Mouse (Mus musculus) heart, embryonic 14.5 days (tissue): ENCODE data around the gene As3mt. TPM values are rescaled to one million over a fixed set of nuclear protein-coding genes. Genes with fewer than 3 reads are reported as not detected.
"Not testable (repeated sequence)": the region's sequence is repeated elsewhere in the genome, so short reads cannot be mapped to it uniquely, and the experiment has no call there.

ENCODE experiments used
- ATAC-seq: fragments of 200-750 bp; cut with Nextera tagmentation; 2 replicates; pipeline ENCODE4 v1.8.0; 2017; ENCODE audit warnings: low read depth, moderate TSS enrichment; ENCODE audit not compliant: insufficient number of reproducible peaks, insufficient read depth, low FRiP score
- H3K27ac ChIP-seq, 2 experiments: fragments of 200-500 bp in 1 of 2; fragments of 300-500 bp in 1 of 2; sonication (generic) in 1 of 2; replicated peaks in 1 of 2; 2 replicates each; pipeline ENCODE4 v1.5.1; 2012 to 2014; ENCODE audit warnings: low read depth in 2 of 2, low read length in 2 of 2, control low read depth in 1 of 2, mild to moderate bottlenecking in 1 of 2, mixed read lengths in 1 of 2; ENCODE audit not compliant: control insufficient read depth in 1 of 2, insufficient read depth in 1 of 2
- H3K27me3 ChIP-seq: fragments of 300-500 bp; sonication (generic); 2 replicates; pipeline ENCODE4 v1.6.1; 2014; ENCODE audit warnings: mild to moderate bottlenecking, low read length, control low read depth; ENCODE audit not compliant: control insufficient read depth, insufficient read depth
- H3K36me3 ChIP-seq: fragments of 300-500 bp; sonication (generic); 2 replicates; pipeline ENCODE4 v1.6.1; 2014; ENCODE audit warnings: mild to moderate bottlenecking, control low read depth, low read length, mixed read lengths; ENCODE audit not compliant: control insufficient read depth, insufficient read depth
- H3K4me1 ChIP-seq, 2 experiments: fragments of 200-500 bp in 1 of 2; fragments of 300-500 bp in 1 of 2; sonication (generic) in 1 of 2; 2 replicates each; pipeline ENCODE4 v1.6.1; 2012 to 2014; ENCODE audit warnings: low read length in 2 of 2, control low read depth in 1 of 2, mixed read lengths in 1 of 2; ENCODE audit not compliant: control insufficient read depth in 2 of 2, insufficient read depth in 2 of 2
- H3K4me2 ChIP-seq: fragments of 300-500 bp; sonication (generic); 2 replicates; pipeline ENCODE4 v1.6.1; 2014; ENCODE audit warnings: mild to moderate bottlenecking, low read length
- H3K4me3 ChIP-seq, 2 experiments: fragments of 200-500 bp in 1 of 2; fragments of 300-500 bp in 1 of 2; sonication (generic) in 1 of 2; 2 replicates each; pipeline ENCODE4 v1.5.1; 2012 to 2014; ENCODE audit warnings: low read length in 2 of 2, mild to moderate bottlenecking in 2 of 2, control low read depth in 1 of 2, low read depth in 1 of 2, moderate library complexity in 1 of 2; ENCODE audit not compliant: control insufficient read depth in 1 of 2, insufficient read depth in 1 of 2
- H3K9ac ChIP-seq: fragments of 300-500 bp; sonication (generic); 2 replicates; pipeline ENCODE4 v1.6.1; 2014; ENCODE audit warnings: mild to moderate bottlenecking, low read length
- H3K9me3 ChIP-seq: fragments of 300-500 bp; sonication (generic); 2 replicates; pipeline ENCODE4 v1.6.1; 2016; ENCODE audit warnings: low read length, control low read depth; ENCODE audit not compliant: control insufficient read depth
- WGBS: fragments of 180-500 bp; shearing (Covaris S2); extraction: QIAGEN DNeasy Blood & Tissue Kit; methylation state at CpG from one replicate; pipeline ENCODE4 v1.1.7; 2014; 5-methylcytosine and 5-hydroxymethylcytosine counted together
- polyA plus RNA-seq: library from polyadenylated mRNA; unstranded; fragments of >200 nt; fragmentation: Nextera tagmentation; extraction: Ambion mirVana; gene quantifications from 2 replicates; pipeline ENCODE4 v1.2.1, GENCODE M21; 2014

The As3mt gene
- polyA plus RNA-seq, 1 experiment from 2014 or later: 49.8 TPM

DNA sequence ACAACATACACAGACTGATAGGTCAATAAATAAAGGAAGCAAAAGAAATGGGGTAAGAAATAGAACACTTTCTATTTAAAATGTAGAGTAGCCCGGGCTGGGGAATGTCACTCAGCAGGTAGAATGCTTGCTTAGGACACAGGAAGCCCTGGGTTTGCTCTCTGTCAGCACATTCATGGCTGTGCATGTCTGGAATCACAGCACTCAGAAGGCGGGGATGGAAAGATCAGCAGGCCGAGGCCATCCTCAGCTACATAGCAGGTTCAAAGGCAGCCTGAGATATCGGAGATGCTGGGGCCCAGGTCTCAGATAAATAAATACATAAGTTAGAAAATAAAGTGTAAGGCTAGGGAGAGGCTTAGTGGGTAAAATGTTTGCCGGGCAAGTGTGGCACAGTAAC lies 45.0 kb downstream of the As3mt start:
- Histone ChIP-seq H3K36me3 (no peaks in the 10 kb centered on the region), H3K27me3 (no peaks in the 10 kb centered on the region), H3K4me3 (no peak overlapping the region), H3K9ac (no peak overlapping the region), H3K4me1 (no peaks in the 10 kb centered on the region), H3K27ac (no peak overlapping the region), H3K9me3 (no peaks in the 10 kb centered on the region), H3K4me2 (no peak overlapping the region)
- 48% methylated on average over 5 of the region's 5 CpGs for WGBS
- no peak for ATAC-seq

DNA sequence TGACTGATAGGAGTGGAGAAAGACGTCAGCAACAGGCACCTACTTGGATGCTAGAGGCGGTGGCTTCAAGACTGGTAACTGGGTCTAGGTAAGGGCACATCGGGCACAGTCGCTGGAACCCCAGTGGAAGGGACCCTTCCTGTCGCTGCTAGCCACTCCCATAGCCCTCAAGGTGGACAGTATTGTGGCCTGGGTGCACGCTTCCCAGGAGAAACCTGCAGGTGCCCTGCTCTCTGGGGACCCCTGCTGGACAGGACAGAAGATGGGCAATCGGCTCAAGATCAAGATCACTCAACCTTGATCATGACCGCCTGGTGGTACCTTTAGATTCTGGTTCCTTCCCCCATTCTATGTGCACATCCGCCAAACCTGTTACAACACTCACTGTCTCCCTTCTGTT lies 47.8 kb downstream of the As3mt start:
- Histone ChIP-seq H3K27ac (no peak overlapping the region), H3K9me3 (no peaks in the 10 kb centered on the region), H3K36me3 (no peaks in the 10 kb centered on the region), H3K4me2 (no peak overlapping the region), H3K27me3 (no peaks in the 10 kb centered on the region), H3K4me3 (no peak overlapping the region), H3K9ac (no peak overlapping the region), H3K4me1 (no peaks in the 10 kb centered on the region; a peak in 1 of 4 replicates)
- no peak for ATAC-seq
- WGBS: 50% methylated on average over 9 of the region's 9 CpGs

DNA sequence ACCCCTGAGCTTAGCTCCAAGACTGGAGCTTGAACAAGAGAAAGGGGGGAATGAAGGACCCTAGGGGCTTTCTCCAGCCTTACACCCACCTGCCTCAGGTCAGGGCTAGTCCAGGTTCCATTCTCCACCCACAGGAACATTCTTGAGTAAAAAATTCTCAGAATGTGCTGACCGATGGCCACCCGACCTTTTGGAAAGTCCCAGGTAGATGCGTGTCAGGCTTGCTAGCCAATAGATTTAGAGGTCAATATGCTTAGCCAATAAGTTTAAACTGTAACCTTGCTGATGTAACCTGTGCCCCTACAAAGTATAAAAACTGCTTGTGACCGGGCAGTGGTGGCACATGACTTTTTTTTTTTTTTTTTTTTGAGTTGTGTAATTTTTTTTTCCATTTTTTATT lies 49.0 kb downstream of the As3mt start:
- no peak overlapping the region for H3K9ac ChIP-seq
- H3K4me3 ChIP-seq: no peak overlapping the region
- no peaks in the 10 kb centered on the region for H3K9me3 ChIP-seq
- no peak overlapping the region for H3K27ac ChIP-seq
- no peak for ATAC-seq
- H3K4me2 ChIP-seq: no peak overlapping the region
- no peaks in the 10 kb centered on the region; a peak in 1 of 4 replicates for H3K4me1 ChIP-seq
- H3K36me3 ChIP-seq: no peaks in the 10 kb centered on the region
- no peaks in the 10 kb centered on the region for H3K27me3 ChIP-seq
- 73% methylated on average over 4 of the region's 4 CpGs for WGBS

DNA sequence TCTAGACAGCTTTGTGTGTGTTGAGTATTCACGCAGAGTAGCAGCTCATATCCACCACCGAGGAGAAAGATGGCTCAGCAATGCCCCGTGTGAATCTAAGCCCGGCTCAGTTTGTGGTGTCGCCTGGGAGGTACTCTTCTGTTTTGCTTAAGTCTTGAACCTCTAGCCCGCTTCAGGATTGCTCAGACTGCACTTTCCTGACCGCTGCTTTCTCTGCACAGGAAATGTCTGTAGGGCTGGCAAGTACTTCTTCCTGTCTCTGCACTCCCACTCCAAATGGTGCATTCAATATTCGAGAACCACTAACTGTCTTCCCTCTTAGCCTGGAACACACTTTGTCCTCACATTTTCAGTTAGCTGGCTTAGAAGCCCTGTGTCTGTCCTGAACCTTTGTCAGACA lies 51.8 kb downstream of the As3mt start:
- Histone ChIP-seq H3K36me3 (no peaks in the 10 kb centered on the region), H3K9ac (no peak overlapping the region), H3K4me1 (peaks cover 0 to 6% of the 10 kb centered on the region in 2 experiments; a peak in 3 of 4 replicates), H3K27me3 (no peaks in the 10 kb centered on the region), H3K4me2 (no peak overlapping the region), H3K4me3 (no peak overlapping the region), H3K27ac (no peak overlapping the region), H3K9me3 (no peaks in the 10 kb centered on the region)
- ATAC-seq: no peak
- 48% methylated on average over 8 of the region's 8 CpGs for WGBS

DNA sequence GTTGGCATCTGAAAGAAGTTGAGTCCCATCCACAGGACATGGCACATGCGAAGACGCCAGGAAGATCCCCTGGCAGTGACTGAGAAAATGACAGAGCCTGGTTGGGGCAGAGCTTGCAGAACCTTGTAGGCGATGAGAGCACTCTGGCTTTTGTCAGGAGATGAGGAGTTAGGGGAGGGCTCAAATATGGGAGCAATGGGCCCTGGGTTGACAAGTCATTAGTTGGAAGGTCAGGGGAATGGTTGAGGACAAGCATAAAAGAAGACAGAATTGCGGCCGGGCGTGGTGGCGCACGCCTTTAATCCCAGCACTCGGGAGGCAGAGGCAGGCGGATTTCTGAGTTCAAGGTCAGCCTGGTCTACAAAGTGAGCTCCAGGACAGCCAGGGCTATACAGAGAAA lies 52.7 kb downstream of the As3mt start:
- not testable (repeated sequence) for H3K4me3 ChIP-seq, H3K9ac ChIP-seq, H3K9me3 ChIP-seq, H3K4me2 ChIP-seq, ATAC-seq, H3K4me1 ChIP-seq, H3K27me3 ChIP-seq, H3K27ac ChIP-seq, H3K36me3 ChIP-seq
- 77% methylated on average over 10 of the region's 10 CpGs for WGBS

DNA sequence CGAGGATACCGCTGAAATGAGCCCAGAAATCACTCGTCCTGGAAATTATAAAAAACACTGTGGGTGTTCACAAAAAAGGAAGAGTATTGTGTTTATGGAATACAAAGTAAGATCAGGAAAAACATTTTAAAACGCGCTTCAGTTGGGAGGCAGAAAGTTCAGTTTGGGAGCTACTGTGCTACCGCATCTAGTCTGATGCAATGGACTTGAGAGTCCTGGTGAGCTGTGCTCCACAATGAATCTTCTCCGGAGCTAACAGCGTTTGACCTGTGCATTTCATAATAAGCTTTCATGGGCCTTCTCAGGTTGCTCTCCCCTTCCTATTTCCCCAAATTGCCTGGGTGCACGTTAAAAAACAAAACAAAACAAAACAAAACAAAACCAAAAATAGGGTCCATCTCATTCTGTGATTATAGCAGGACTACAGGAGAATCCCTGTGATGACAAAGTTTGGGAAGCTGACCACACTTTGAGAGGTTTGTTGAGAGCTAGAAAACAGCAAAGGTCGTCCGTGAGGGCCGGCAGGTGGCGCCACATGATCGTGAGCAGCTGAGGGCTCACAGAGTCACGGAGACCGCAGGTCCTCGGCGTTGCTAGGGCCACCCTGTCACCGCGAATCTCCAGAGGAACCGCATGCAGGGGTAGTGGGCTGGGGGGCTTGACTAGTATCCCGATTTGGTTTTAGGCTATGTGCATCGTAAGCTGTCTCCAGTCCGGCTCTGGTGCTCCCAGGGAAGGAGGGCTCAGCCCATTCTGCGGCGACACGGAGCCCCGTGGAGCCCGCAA lies 53.3 kb downstream of the As3mt start:
- 16% methylated on average over 29 of the region's 29 CpGs for WGBS
- ATAC-seq: peak; percentile 65
- Histone ChIP-seq H3K27ac (peak overlapping the region; percentile 58 to 61), H3K27me3 (no peaks in the 10 kb centered on the region), H3K4me1 (peaks cover 0 to 6% of the 10 kb centered on the region in 2 experiments; a peak in 3 of 4 replicates), H3K9ac (peak overlapping the region; percentile 49; the same call in 1 of the 2 replicates), H3K9me3 (no peaks in the 10 kb centered on the region), H3K4me2 (peak overlapping the region; percentile 100), H3K36me3 (no peaks in the 10 kb centered on the region), H3K4me3 (peak overlapping the region; percentile 75 to 81)

DNA sequence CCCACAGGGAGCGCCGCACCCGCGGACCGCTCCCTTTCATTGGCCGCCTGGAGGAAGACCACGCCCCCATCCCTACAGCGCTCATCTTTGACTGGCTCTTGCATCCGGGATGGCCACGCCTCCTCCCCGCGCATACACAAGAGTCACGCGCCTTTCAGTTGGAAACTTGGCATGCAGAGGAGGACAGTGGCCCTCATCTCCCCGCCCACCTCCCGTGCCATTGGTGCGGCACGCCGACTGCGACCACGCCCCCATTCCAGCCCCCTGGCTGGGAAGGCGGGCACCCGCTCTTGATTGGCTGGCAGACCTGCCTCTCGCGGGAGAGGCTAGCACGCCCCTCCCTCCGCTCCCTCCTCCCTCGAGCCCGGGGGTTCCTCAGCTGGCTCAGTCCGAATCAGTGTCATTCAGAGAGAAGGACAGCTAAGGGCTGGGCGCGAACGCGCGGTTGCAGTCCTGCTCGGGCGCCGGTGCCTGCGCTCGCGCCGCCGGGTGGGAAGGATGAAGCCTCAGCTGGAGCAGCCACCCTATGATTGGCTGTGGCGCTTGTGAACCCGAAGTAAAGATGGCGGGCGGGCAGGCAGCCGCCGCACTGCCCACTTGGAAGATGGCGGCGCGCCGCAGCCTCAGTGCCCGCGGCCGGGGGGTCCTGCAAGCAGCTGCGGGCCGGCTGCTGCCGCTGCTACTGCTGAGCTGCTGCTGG lies 54.1 kb downstream of the As3mt start, which contains the start of gene Cnnm2:
Gene Cnnm2, plus strand, starts transcription at position 350 of the 700 bp plus-strand sequence.
- ATAC-seq: peak; percentile 97
- no peaks in the 10 kb centered on the region for H3K36me3 ChIP-seq

More for the DNA sequence above, 54.1 kb downstream of the As3mt start, which contains the start of gene Cnnm2:
- WGBS: under 1% methylated on average over 59 of the region's 59 CpGs
- peak within 1 kb of the TSS; percentile 100 for H3K4me2 ChIP-seq
- peak within 1 kb of the TSS; percentile 81 for H3K9ac ChIP-seq
- H3K4me1 ChIP-seq: peaks cover 0 to 6% of the 10 kb centered on the region in 2 experiments; a peak in 3 of 4 replicates
- H3K27me3 ChIP-seq: no peaks in the 10 kb centered on the region
- H3K27ac ChIP-seq: peak within 1 kb of the TSS; percentile 68 to 73
- peak within 1 kb of the TSS; percentile 81 to 88 for H3K4me3 ChIP-seq
- no peaks in the 10 kb centered on the region for H3K9me3 ChIP-seq
